Mouse (Mus musculus) olfactory bulb, adult 2 months (tissue): ENCODE results near the gene Pnldc1. TPM values are rescaled to one million over a fixed set of nuclear protein-coding genes. Genes with fewer than 3 reads are reported as not detected.
"Not testable (repeated sequence)": the region's sequence is repeated elsewhere in the genome, so short reads cannot be mapped to it uniquely, and the experiment has no call there.

Experiments used
- H3K27ac ChIP-seq: fragments of 200-500 bp; 2 replicates; pipeline ENCODE4 v1.5.1; 2012; ENCODE audit warnings: low read depth, low read length; ENCODE audit not compliant: insufficient read depth
- H3K4me1 ChIP-seq: fragments of 200-500 bp; 2 replicates; pipeline ENCODE4 v1.6.1; 2012; ENCODE audit warnings: low read length; ENCODE audit not compliant: control insufficient read depth, insufficient read depth
- H3K4me3 ChIP-seq: fragments of 200-500 bp; 2 replicates; pipeline ENCODE4 v1.5.1; 2012; ENCODE audit warnings: mild to moderate bottlenecking, low read depth, low read length, moderate library complexity; ENCODE audit not compliant: insufficient read depth
- CTCF ChIP-seq: fragments of 200-500 bp; IDR thresholded peaks from 2 replicates; pipeline ENCODE4 v1.5.1; 2012; ENCODE audit warnings: low read depth, mild to moderate bottlenecking, low read length, moderate library complexity; ENCODE audit not compliant: insufficient read depth
- POLR2A ChIP-seq: fragments of 200-500 bp; IDR thresholded peaks from 2 replicates; pipeline ENCODE4 v1.6.1; 2012; ENCODE audit warnings: mild to moderate bottlenecking, low read depth, low read length, moderate library complexity; ENCODE audit not compliant: insufficient read depth
- WGBS: fragments of 180-500 bp; shearing (Covaris S2); methylation state at CpG from one replicate; pipeline ENCODE4 v1.1.7; 2018; 5-methylcytosine and 5-hydroxymethylcytosine counted together
- polyA plus RNA-seq: library from polyadenylated mRNA; stranded (reverse); fragments of >200 nt; gene quantifications from 2 replicates; pipeline ENCODE4 v1.2.4, GENCODE M21; 2012; ENCODE audit warnings: low replicate concordance; ENCODE audit not compliant: missing spikeins, insufficient read depth, insufficient read length

Pnldc1 gene
- polyA plus RNA-seq, 1 experiment, result not detected

DNA sequence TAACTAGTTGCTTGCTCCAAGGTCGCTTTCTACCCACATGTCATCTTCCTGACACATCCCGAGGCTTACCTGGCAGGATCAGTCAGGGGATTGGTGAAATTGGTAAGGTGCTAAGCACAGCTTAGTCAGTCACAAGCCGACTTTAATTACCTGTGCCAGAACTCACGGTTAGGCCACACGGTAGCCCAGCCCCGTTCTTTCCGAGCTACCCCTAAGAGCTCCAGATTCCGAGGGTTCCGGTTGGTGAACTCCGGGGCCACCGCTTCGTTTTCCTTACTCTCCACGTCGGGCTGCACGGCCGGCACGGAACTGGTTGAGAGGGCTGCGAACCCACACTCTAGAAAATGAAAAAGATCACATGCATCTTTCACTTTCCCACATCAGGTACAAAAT lies 5.5 kb upstream of the Pnldc1 start, which contains the start of gene Tcp1:
Tcp1 (plus strand) TSS at position 214 of the 393 bp plus-strand sequence.
- peak within 1 kb of the TSS; percentile 84 for H3K4me3 ChIP-seq
- peak within 1 kb of the TSS; percentile 48 for H3K27ac ChIP-seq
- H3K4me1 ChIP-seq, result no peaks in the 10 kb centered on the region
- under 1% methylated on average over 18 of the region's 18 CpGs for WGBS
- TF ChIP-seq POLR2A, result no peak
- TF ChIP-seq CTCF, result no peak

GRCm38 (mm10) chr17:12910391-12910790 lies 361 bp upstream of the Pnldc1 start:
- H3K4me3 ChIP-seq, result no peak overlapping the region
- 85% methylated on average over 8 of the region's 8 CpGs for WGBS
- TF ChIP-seq CTCF, result no peak
- no peak for TF ChIP-seq POLR2A
- H3K27ac ChIP-seq, result no peak overlapping the region
- H3K4me1 ChIP-seq, result no peaks in the 10 kb centered on the region

GRCm38 (mm10) chr17:12906436-12906835 lies 3.6 kb downstream of the Pnldc1 start:
- H3K4me1 ChIP-seq, result no peaks in the 10 kb centered on the region
- H3K4me3 ChIP-seq, result no peak overlapping the region
- H3K27ac ChIP-seq, result no peak overlapping the region
- no peak for TF ChIP-seq CTCF
- TF ChIP-seq POLR2A, result no peak
- WGBS, result 92% methylated on average over 9 of the region's 9 CpGs

GRCm38 (mm10) chr17:12905810-12906209 lies 4.2 kb downstream of the Pnldc1 start:
- WGBS, result 88% methylated on average over 4 of the region's 4 CpGs
- no peak for TF ChIP-seq POLR2A
- no peak for TF ChIP-seq CTCF
- H3K4me3 ChIP-seq, result no peak overlapping the region
- no peaks in the 10 kb centered on the region for H3K4me1 ChIP-seq
- no peak overlapping the region for H3K27ac ChIP-seq

- Histone ChIP-seq H3K4me1 (no peaks in the 10 kb centered on the region), H3K27ac (no peak overlapping the region), H3K4me3 (no peak overlapping the region)
- no peak for TF ChIP-seq POLR2A
- TF ChIP-seq CTCF, result no peak
- WGBS, result 73% methylated on average over 1 of the region's 1 CpGs
Measured at GRCm38 (mm10) chr17:12904349-12904748, 5.7 kb downstream of the Pnldc1 start.

- Histone ChIP-seq H3K4me3 (no peak overlapping the region), H3K27ac (no peak overlapping the region), H3K4me1 (peaks cover 2% of the 10 kb centered on the region; the same call in 1 of the 2 replicates)
- no peak for TF ChIP-seq POLR2A
- no peak for TF ChIP-seq CTCF
- WGBS, result 44% methylated on average over 11 of the region's 12 CpGs
Measured at GRCm38 (mm10) chr17:12903372-12904333, 6.4 kb downstream of the Pnldc1 start.

DNA sequence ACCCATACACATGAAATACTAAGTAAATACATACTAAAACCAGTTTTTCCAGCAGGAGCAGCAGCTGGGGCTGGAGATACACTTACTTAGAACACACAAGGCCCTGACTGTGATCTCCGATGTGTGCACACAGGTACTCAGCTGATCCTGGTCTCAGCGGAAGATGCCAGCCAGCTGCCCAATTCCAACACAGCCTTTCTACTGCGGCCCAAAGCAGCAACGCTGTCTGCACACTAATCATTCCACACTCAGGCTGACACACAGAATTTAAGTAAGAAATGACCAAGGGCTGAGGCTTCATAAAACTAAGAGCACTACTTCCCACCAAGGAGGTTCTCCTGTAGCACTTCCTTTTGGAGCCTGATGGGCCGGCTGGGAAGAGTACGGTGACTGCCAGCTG lies 7.7 kb downstream of the Pnldc1 start:
- Histone ChIP-seq H3K27ac (no peak overlapping the region), H3K4me3 (no peak overlapping the region), H3K4me1 (peaks cover 2% of the 10 kb centered on the region; the same call in 1 of the 2 replicates)
- WGBS, result over 99% methylated on average over 6 of the region's 6 CpGs
- TF ChIP-seq CTCF (no peak), POLR2A (no peak)

GRCm38 (mm10) chr17:12898607-12899006 lies 11.4 kb downstream of the Pnldc1 start:
- 18% methylated on average over 2 of the region's 2 CpGs for WGBS
- not testable (repeated sequence) for H3K27ac ChIP-seq, H3K4me1 ChIP-seq, H3K4me3 ChIP-seq

DNA sequence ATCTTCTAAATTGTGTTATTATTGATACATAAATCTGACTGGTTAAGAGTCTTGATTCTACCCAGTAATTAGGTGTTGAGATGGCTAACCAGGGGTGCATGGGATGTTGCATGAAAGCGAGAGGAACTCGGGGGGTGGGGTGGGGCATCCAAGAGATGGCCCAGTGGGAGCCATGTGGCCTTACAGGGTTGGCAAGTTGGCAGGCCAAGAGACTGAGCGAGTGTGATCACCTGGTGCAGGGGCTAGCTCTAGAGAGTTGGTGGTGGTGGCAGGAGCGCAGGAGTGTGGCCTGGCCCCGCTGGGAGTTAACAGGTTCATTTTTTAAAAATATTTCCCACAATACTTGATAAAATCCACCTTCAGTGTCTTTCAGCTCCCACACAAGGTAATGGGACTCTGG lies 12.4 kb downstream of the Pnldc1 start:
- TF ChIP-seq POLR2A (no peak), CTCF (no peak)
- Histone ChIP-seq H3K4me1 (peaks cover 2% of the 10 kb centered on the region; the same call in 1 of the 2 replicates), H3K4me3 (no peak overlapping the region), H3K27ac (no peak overlapping the region)
- WGBS, result 82% methylated on average over 5 of the region's 5 CpGs

DNA sequence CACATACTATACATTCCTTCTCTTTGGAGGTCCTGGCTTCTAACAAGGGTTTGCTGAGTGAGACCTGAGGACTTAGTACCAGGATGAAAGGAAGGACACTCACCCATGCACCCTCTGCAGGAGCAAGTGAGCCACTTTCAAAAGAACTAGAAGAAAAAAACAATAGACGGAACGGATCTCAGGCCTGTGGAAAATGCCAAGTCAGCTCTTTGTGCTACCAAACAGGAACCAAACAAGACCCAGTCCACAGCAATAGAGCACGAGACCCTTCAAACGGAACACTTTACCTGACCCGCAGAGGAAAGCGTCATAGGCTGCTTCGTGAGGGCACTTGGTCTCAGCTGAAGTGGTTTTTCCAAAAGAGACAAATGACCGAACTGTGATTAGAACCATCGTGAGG lies 18.0 kb downstream of the Pnldc1 start:
- WGBS, result 93% methylated on average over 9 of the region's 9 CpGs

More for the DNA sequence above, 18.0 kb downstream of the Pnldc1 start:
- Histone ChIP-seq H3K27ac (no peak overlapping the region), H3K4me3 (no peak overlapping the region), H3K4me1 (no peaks in the 10 kb centered on the region)
- TF ChIP-seq POLR2A (no peak), CTCF (no peak)
